Mouse (Mus musculus) fibroblast of lung, adult 2 months (primary cell): ENCODE measurements at regions not wholly inside any gene's neighbourhood (a gene's known extent, or its start where the extent isn't known, plus 50 kb on each side); places are given as distances from the start of the nearest gene placed in this dataset.

Source experiments
- DNase-seq: peaks from one replicate; pipeline ENCODE4 v3.0.0-alpha.2; 2011; ENCODE audit warnings: low read depth

GRCm38 (mm10) chr19:55985518-55985917 lies 243.9 kb downstream of the Tcf7l2 start:
- DNase-seq: no peak

- peak; percentile 23 for DNase-seq
Observed at GRCm38 (mm10) chr19:55991791-55992726, 250.4 kb downstream of the Tcf7l2 start.

- DNase-seq: no peak
Observed at GRCm38 (mm10) chr19:55992727-55993066, 251.1 kb downstream of the Tcf7l2 start.

GRCm38 (mm10) chr19:55995721-55996120 lies 254.1 kb downstream of the Tcf7l2 start:
- peak; percentile 23 for DNase-seq

GRCm38 (mm10) chr19:55998454-55999180 lies 257.0 kb downstream of the Tcf7l2 start:
- no peak for DNase-seq

GRCm38 (mm10) chr19:55999409-55999808 lies 257.8 kb downstream of the Tcf7l2 start:
- no peak for DNase-seq

- no peak for DNase-seq
Observed at GRCm38 (mm10) chr19:56001428-56001827, 259.8 kb downstream of the Tcf7l2 start.

GRCm38 (mm10) chr19:56005886-56006285 lies 264.3 kb downstream of the Tcf7l2 start:
- no peak for DNase-seq

- no peak for DNase-seq
Observed at GRCm38 (mm10) chr19:56007433-56007832, 265.8 kb downstream of the Tcf7l2 start.

GRCm38 (mm10) chr19:56010766-56011165 lies 269.1 kb downstream of the Tcf7l2 start:
- no peak for DNase-seq

GRCm38 (mm10) chr19:56011292-56011691 lies 269.7 kb downstream of the Tcf7l2 start:
- no peak for DNase-seq

- no peak for DNase-seq
Observed at GRCm38 (mm10) chr19:56016548-56017346, 270.2 kb upstream of the Habp2 start.

- DNase-seq: no peak
Observed at GRCm38 (mm10) chr19:56017524-56017923, 269.4 kb upstream of the Habp2 start.

GRCm38 (mm10) chr19:56019143-56019542 lies 267.8 kb upstream of the Habp2 start:
- no peak for DNase-seq

- DNase-seq: peak; percentile 74
Observed at GRCm38 (mm10) chr19:56022348-56022747, 264.6 kb upstream of the Habp2 start.

- no peak for DNase-seq
Observed at GRCm38 (mm10) chr19:56024599-56024998, 262.3 kb upstream of the Habp2 start.

- peak; percentile 44 for DNase-seq
Observed at GRCm38 (mm10) chr19:56029428-56030281, 257.3 kb upstream of the Habp2 start.

GRCm38 (mm10) chr19:56030401-56030925 lies 256.5 kb upstream of the Habp2 start:
- DNase-seq: no peak

- DNase-seq: no peak
Observed at GRCm38 (mm10) chr19:56034552-56034951, 252.4 kb upstream of the Habp2 start.

- DNase-seq: no peak
Observed at GRCm38 (mm10) chr19:56037584-56037983, 249.4 kb upstream of the Habp2 start.
